Mouse (Mus musculus) liver, embryonic 14.5 days (tissue): ENCODE measurements around the gene Prkn. TPM values are rescaled to one million over a fixed set of nuclear protein-coding genes. Genes with fewer than 3 reads are reported as not detected.

Experiments used
- ATAC-seq: fragments of 200-750 bp; cut with Nextera tagmentation; 2 replicates; pipeline ENCODE4 v1.8.0; 2017; ENCODE audit warnings: moderate number of reproducible peaks, mild to moderate bottlenecking, moderate library complexity; ENCODE audit not compliant: insufficient read depth
- DNase-seq, 3 experiments: peaks; one replicate each; pipeline ENCODE4 v3.0.0-alpha.2; 2012 to 2013; ENCODE audit warnings: low read depth in 3 of 3, low spot score in 3 of 3
- H3K27ac ChIP-seq: fragments of 300-500 bp; sonication (generic); 2 replicates; pipeline ENCODE4 v1.5.1; 2014; ENCODE audit warnings: moderate library complexity, mild to moderate bottlenecking, control low read depth, inconsistent platforms
- H3K27me3 ChIP-seq: fragments of 300-500 bp; sonication (generic); 2 replicates; pipeline ENCODE4 v1.6.1; 2014; ENCODE audit warnings: mild to moderate bottlenecking, low read length, moderate library complexity; ENCODE audit not compliant: control insufficient read depth, insufficient read depth
- H3K36me3 ChIP-seq: fragments of 300-500 bp; sonication (generic); replicated peaks from 2 replicates; pipeline ENCODE4 v1.6.1; 2014; ENCODE audit warnings: low read depth; ENCODE audit not compliant: control insufficient read depth, insufficient read depth
- H3K4me1 ChIP-seq, 2 experiments: fragments of 200-500 bp in 1 of 2; fragments of 300-500 bp in 1 of 2; sonication (generic) in 1 of 2; replicated peaks; 2 replicates each; pipeline ENCODE4 v1.6.1; 2012 to 2014; ENCODE audit warnings: antibody characterized with exemption in 1 of 2, inconsistent platforms in 1 of 2, low read length in 1 of 2; ENCODE audit not compliant: control insufficient read depth in 2 of 2, insufficient read depth in 2 of 2
- H3K4me2 ChIP-seq: fragments of 300-500 bp; sonication (generic); 2 replicates; pipeline ENCODE4 v1.6.1; 2014; ENCODE audit warnings: low read depth, mild to moderate bottlenecking, control low read depth, moderate library complexity
- H3K4me3 ChIP-seq, 2 experiments: fragments of 200-500 bp in 1 of 2; fragments of 300-500 bp in 1 of 2; sonication (generic) in 1 of 2; 2 replicates each; pipeline ENCODE4 v1.5.1; 2012 to 2014; ENCODE audit warnings: low read depth in 2 of 2, low read length in 2 of 2, mild to moderate bottlenecking in 2 of 2, control low read depth in 1 of 2, inconsistent platforms in 1 of 2, moderate library complexity in 1 of 2; ENCODE audit not compliant: insufficient read depth in 1 of 2
- H3K9ac ChIP-seq: fragments of 300-500 bp; sonication (generic); replicated peaks from 2 replicates; pipeline ENCODE4 v1.6.1; 2014; ENCODE audit warnings: mild to moderate bottlenecking, control low read depth, moderate library complexity
- H3K9me3 ChIP-seq: fragments of 300-500 bp; sonication (generic); 2 replicates; pipeline ENCODE4 v1.6.1; 2016; ENCODE audit warnings: low read length, mixed read lengths; ENCODE audit not compliant: control insufficient read depth
- CTCF ChIP-seq: IDR thresholded peaks from 2 replicates; pipeline ENCODE4 v1.5.1; 2016; ENCODE audit warnings: antibody characterized with exemption, low read depth, control low read depth
- EP300 ChIP-seq: IDR thresholded peaks from 2 replicates; pipeline ENCODE4 v1.6.1; 2016; ENCODE audit warnings: antibody characterized with exemption, low read depth
- WGBS: fragments of 180-500 bp; shearing (Covaris S2); extraction: QIAGEN DNeasy Blood & Tissue Kit; methylation state at CpG from one replicate; pipeline ENCODE4 v1.1.7; 2014; ENCODE audit not compliant: insufficient replicate concordance; 5-methylcytosine and 5-hydroxymethylcytosine counted together
- polyA plus RNA-seq, 2 experiments: library from polyadenylated mRNA; depleted of rRNA in 1 of 2; stranded (reverse) in 1 of 2; unstranded in 1 of 2; fragments of >200 nt; fragmentation: Nextera tagmentation in 1 of 2; extraction: Ambion mirVana in 1 of 2; gene quantifications; 2 replicates each; pipeline versions ENCODE4 v1.2.1 to v1.2.3; 2012 to 2014

Gene Prkn
- polyA plus RNA-seq, 2 experiments = 0.17 to 0.61 TPM

DNA sequence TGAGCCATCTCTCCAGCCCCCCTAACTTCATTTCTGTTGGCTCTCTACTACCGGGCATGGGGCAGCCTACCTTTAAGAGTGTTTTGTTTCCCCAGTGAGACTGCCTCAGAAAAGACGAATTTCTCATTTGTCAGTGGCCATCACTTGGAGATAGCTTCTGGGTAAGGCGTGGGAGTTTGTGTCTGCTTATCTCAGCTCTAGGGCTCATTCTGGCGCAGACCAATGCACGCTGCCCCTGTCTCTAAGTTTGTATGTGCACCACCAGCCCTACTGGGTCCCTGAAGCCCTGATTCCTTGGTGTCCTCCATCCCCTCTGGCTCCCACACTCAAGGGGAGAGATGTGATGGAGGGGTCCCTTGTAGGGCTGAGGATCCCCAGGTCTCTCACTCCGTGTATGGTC lies 1198.3 kb downstream of the Prkn start:
- peak; percentile 68 to 72 (median 70) for DNase-seq
- Histone ChIP-seq H3K27me3 (no peaks in the 10 kb centered on the region), H3K27ac (peak overlapping the region; percentile 97), H3K9ac (peak overlapping the region; percentile 60), H3K4me3 (peak overlapping the region; percentile 30 to 44), H3K4me1 (peaks cover 47 to 49% of the 10 kb centered on the region in 2 experiments), H3K9me3 (no peaks in the 10 kb centered on the region), H3K36me3 (no peaks in the 10 kb centered on the region), H3K4me2 (peak overlapping the region; percentile 82)
- TF ChIP-seq CTCF = no peak
- TF ChIP-seq EP300 = peak; percentile 69
- WGBS = 11% methylated on average over 6 of the region's 6 CpGs
- peak; percentile 44 for ATAC-seq

DNA sequence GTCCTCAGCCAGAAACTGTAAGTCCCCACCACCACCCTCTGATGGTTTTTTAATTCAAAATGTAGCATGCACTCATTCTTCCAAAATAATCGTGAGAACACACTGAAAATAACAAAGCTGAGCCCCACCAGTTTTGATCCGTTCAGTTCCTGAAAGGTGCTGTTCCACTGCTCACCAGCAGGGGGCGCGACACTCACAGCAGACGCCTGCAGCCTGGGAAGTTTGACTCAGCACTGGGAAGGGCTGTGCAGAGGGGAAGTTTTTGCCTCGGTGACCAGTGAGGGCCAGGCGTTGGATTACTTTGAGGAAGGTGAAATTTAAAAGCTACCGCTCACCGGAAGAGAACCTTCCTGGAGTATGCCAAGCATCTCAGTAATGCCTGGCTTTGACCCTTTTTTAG lies 1199.0 kb downstream of the Prkn start:
- Histone ChIP-seq H3K9me3 (no peaks in the 10 kb centered on the region), H3K27me3 (no peaks in the 10 kb centered on the region), H3K4me1 (peaks cover 47 to 49% of the 10 kb centered on the region in 2 experiments), H3K36me3 (no peaks in the 10 kb centered on the region), H3K4me3 (peak overlapping the region in 1 of 2 experiments; percentile 44; a peak in 2 of 4 replicates), H3K4me2 (peak overlapping the region; percentile 82), H3K9ac (peak overlapping the region; percentile 60), H3K27ac (peak overlapping the region; percentile 97)
- DNase-seq = peak; percentile 78
- 0% methylated on average over 9 of the region's 9 CpGs for WGBS
- TF ChIP-seq CTCF (peak; percentile 100), EP300 (no peak)
- ATAC-seq = peak; percentile 10; the same call in 1 of the 2 replicates

DNA sequence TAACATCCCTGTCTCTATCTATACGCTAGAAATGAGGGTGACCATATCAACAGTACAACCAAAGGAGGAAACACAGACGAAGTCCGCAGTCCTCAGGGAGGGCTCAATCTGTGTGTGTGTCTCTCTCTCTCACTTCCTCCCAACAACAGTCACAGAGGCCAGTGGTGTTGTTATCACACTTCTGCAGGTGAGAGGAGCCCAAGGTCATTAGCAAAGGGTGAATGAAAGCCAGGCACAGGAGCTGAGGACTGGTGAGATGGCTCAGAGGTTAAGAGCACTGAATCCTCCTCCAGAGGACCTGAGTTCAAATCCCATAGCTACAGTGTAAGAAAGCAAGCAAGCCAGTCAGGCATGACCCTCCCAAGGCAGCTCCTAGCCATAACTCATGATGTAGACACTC lies 1199.7 kb downstream of the Prkn start:
- WGBS = 23% methylated on average over 3 of the region's 3 CpGs
- TF ChIP-seq EP300 (no peak), CTCF (no peak)
- Histone ChIP-seq H3K4me2 (peak overlapping the region; percentile 82), H3K4me1 (peaks cover 47 to 49% of the 10 kb centered on the region in 2 experiments), H3K27ac (peak overlapping the region; percentile 2; the same call in 1 of the 2 replicates), H3K4me3 (no peak overlapping the region), H3K9ac (no peak overlapping the region; the same call in 1 of the 2 replicates), H3K9me3 (no peaks in the 10 kb centered on the region), H3K27me3 (no peaks in the 10 kb centered on the region), H3K36me3 (no peaks in the 10 kb centered on the region)
- no peak for ATAC-seq
- DNase-seq = peak in 2 of 3 experiments; percentile 43 to 64

DNA sequence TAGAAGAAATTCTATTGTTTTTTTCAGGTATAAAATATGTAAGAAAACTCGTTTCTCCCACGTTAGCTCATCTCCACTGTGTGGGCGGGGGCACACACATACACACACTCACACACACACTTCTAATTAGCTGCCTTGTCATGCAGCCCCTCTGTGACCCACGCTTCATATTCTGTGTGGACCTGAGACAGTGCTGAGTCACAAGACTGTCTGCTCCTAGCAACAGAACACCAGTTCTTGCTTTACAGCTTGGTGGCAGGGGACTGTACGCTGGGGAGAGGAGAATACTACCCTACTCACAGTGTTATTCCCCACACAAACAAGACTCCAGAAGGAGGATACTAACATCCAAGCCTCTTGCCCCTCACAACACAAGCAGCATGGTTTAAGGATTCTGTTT lies 1200.4 kb downstream of the Prkn start:
- DNase-seq (no peak), ATAC-seq (no peak)
- Histone ChIP-seq H3K36me3 (no peaks in the 10 kb centered on the region), H3K27me3 (no peaks in the 10 kb centered on the region), H3K4me1 (peaks cover 47 to 49% of the 10 kb centered on the region in 2 experiments), H3K4me3 (no peak overlapping the region), H3K9ac (no peak overlapping the region), H3K27ac (peak overlapping the region; percentile 42; the same call in 1 of the 2 replicates), H3K4me2 (no peak overlapping the region), H3K9me3 (no peaks in the 10 kb centered on the region)
- TF ChIP-seq CTCF (no peak), EP300 (no peak)
- 51% methylated on average over 5 of the region's 5 CpGs for WGBS

DNA sequence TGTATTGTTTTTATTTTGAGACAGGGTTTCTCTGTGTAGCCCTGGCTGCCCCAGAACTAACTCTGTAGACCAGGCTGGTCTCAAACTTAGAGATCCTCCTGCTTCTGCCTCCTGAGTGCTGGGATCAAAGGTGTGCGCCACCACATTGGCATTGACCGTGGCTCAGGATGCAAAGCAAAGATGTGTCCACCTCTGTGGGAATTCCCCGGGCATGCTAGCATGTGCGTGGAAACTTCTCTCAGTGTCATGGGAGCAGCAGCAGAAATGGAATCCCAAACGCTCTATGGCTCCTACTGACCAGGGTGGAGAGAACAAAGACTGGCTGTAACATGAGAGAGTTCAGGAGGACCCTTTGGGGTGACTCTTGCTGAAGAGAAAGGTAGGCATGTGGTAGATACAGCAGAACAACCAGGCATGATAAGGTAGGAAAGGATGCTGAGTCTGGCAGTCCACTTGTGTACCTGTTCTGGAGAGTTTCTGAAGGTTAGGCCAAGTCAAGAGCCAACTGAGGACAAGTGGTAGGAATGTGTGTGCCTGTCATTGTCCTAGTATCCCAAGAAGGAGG lies 1201.0 kb downstream of the Prkn start:
- Histone ChIP-seq H3K9me3 (no peaks in the 10 kb centered on the region), H3K27ac (no peak overlapping the region), H3K36me3 (no peaks in the 10 kb centered on the region), H3K4me1 (peaks cover 47 to 49% of the 10 kb centered on the region in 2 experiments), H3K4me2 (no peak overlapping the region), H3K4me3 (no peak overlapping the region), H3K27me3 (peaks cover 2% of the 10 kb centered on the region; the same call in 1 of the 2 replicates), H3K9ac (no peak overlapping the region)
- TF ChIP-seq CTCF = no peak
- TF ChIP-seq EP300 = no peak
- ATAC-seq (no peak), DNase-seq (no peak)
- 90% methylated on average over 5 of the region's 5 CpGs for WGBS
